Mouse (Mus musculus) hindbrain, postnatal 0 days (tissue): Measurements from ENCODE around the gene Grasp. TPM values are rescaled to one million over a fixed set of nuclear protein-coding genes. Genes with fewer than 3 reads are reported as not detected.

Experiments used
- ATAC-seq: fragments of 200-750 bp; cut with Nextera tagmentation; 2 replicates; pipeline ENCODE4 v1.8.0; 2017; ENCODE audit warnings: mild to moderate bottlenecking, moderate TSS enrichment, moderate library complexity
- DNase-seq: peaks from one replicate; pipeline ENCODE4 v3.0.0-alpha.2; 2015; ENCODE audit warnings: low spot score
- H3K27ac ChIP-seq: fragments of 300-500 bp; sonication (generic); 2 replicates; pipeline ENCODE4 v1.5.1; 2014; ENCODE audit warnings: mild to moderate bottlenecking
- H3K27me3 ChIP-seq: fragments of 300-500 bp; sonication (generic); 2 replicates; pipeline ENCODE4 v1.6.1; 2014; ENCODE audit warnings: low read length, mixed read lengths; ENCODE audit not compliant: insufficient read depth
- H3K36me3 ChIP-seq: fragments of 300-500 bp; sonication (generic); 2 replicates; pipeline ENCODE4 v1.6.1; 2014; ENCODE audit warnings: low read length, mixed read lengths; ENCODE audit not compliant: insufficient read depth
- H3K4me1 ChIP-seq: fragments of 300-500 bp; sonication (generic); 2 replicates; pipeline ENCODE4 v1.6.1; 2014; ENCODE audit warnings: antibody characterized with exemption, low read length, mixed read lengths; ENCODE audit not compliant: insufficient read depth
- H3K4me2 ChIP-seq: fragments of 300-500 bp; sonication (generic); 2 replicates; pipeline ENCODE4 v1.6.1; 2014; ENCODE audit warnings: low read depth, mild to moderate bottlenecking, low read length, moderate library complexity, mixed read lengths
- H3K4me3 ChIP-seq: fragments of 300-500 bp; sonication (generic); 2 replicates; pipeline ENCODE4 v1.5.1; 2014; ENCODE audit warnings: low read length
- H3K9ac ChIP-seq: fragments of 300-500 bp; sonication (generic); replicated peaks from 2 replicates; pipeline ENCODE4 v1.6.1; 2014; ENCODE audit warnings: mild to moderate bottlenecking, low read length, moderate library complexity, mixed read lengths
- H3K9me3 ChIP-seq: fragments of 300-500 bp; sonication (generic); 2 replicates; pipeline ENCODE4 v1.6.1; 2016; ENCODE audit warnings: low read length, mixed read lengths
- CTCF ChIP-seq: IDR thresholded peaks from 2 replicates; pipeline ENCODE4 v1.5.1; 2016; ENCODE audit warnings: antibody characterized with exemption, control low read depth, low read depth
- WGBS: fragments of 180-500 bp; shearing (Covaris S2); extraction: QIAGEN DNeasy Blood & Tissue Kit; methylation state at CpG from one replicate; pipeline ENCODE4 v1.1.7; 2014; 5-methylcytosine and 5-hydroxymethylcytosine counted together
- polyA plus RNA-seq: library from polyadenylated mRNA; unstranded; fragments of >200 nt; fragmentation: Nextera tagmentation; extraction: Ambion mirVana; gene quantifications from 2 replicates; pipeline ENCODE4 v1.2.1, GENCODE M21; 2015
- total RNA-seq: library from RNA; depleted of rRNA; stranded (reverse); fragments of >200 nt; gene quantifications from 2 replicates; pipeline ENCODE4 v1.2.3, GENCODE M21; 2014

Gene Grasp
- total and polyA plus RNA-seq, 2 experiments from 2014 or later: 1.5 to 8.7 TPM

- no peaks in the 10 kb centered on the region for H3K9me3 ChIP-seq
- DNase-seq: peak; percentile 83
- peak; percentile 87 for ATAC-seq
- WGBS: 32% methylated on average over 3 of the region's 3 CpGs
- no peak overlapping the region for H3K4me3 ChIP-seq
- no peak overlapping the region for H3K9ac ChIP-seq
- H3K27me3 ChIP-seq: no peaks in the 10 kb centered on the region
- no peak overlapping the region for H3K4me2 ChIP-seq
- peaks cover 72% of the 10 kb centered on the region for H3K36me3 ChIP-seq
- H3K4me1 ChIP-seq: no peaks in the 10 kb centered on the region
- peak; percentile 96 for TF ChIP-seq CTCF
- H3K27ac ChIP-seq: no peak overlapping the region
Measured at GRCm38 (mm10) chr15:101198218-101198617, 25.8 kb upstream of the Grasp start.

- Histone ChIP-seq H3K27me3 (no peaks in the 10 kb centered on the region), H3K27ac (no peak overlapping the region), H3K4me3 (no peak overlapping the region), H3K9ac (no peak overlapping the region), H3K9me3 (no peaks in the 10 kb centered on the region), H3K36me3 (peaks cover 74% of the 10 kb centered on the region), H3K4me2 (no peak overlapping the region), H3K4me1 (no peaks in the 10 kb centered on the region)
- 87% methylated on average over 14 of the region's 14 CpGs for WGBS
- ATAC-seq: no peak
- peak; percentile 62 for TF ChIP-seq CTCF
- no peak for DNase-seq
Measured at GRCm38 (mm10) chr15:101198850-101199249, 25.1 kb upstream of the Grasp start.

DNA sequence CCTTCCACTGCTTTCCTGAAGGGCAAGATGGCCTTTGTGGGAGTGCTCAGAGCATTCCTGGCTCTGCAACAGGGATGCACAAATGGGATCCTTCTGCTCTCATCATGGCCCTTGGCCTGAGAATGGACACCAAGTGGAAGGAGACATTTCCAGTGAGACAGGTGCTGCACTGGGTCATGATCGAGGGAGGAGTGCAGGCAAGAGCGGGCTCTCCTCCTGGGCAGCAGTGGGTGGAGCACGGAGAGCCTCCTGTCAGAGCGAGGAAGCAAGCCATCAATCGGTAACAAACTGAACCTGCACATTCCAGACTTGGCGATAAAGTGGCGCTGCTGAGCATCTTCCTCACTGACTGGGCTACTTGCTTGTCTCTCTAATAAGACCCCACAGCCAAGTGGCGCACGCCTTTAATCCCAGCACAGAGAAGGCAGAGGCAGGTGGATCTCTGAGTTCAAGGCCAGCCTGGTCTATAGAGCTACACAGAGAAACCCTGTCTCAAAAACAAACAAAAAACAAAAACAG is 23.2 kb upstream of the Grasp start:
- Histone ChIP-seq H3K27ac (no peak overlapping the region), H3K36me3 (peaks cover 66% of the 10 kb centered on the region), H3K4me3 (no peak overlapping the region), H3K27me3 (no peaks in the 10 kb centered on the region), H3K4me1 (no peaks in the 10 kb centered on the region), H3K9ac (no peak overlapping the region), H3K9me3 (no peaks in the 10 kb centered on the region), H3K4me2 (no peak overlapping the region)
- TF ChIP-seq CTCF: no peak
- no peak for ATAC-seq
- no peak for DNase-seq
- 95% methylated on average over 9 of the region's 9 CpGs for WGBS

- no peak overlapping the region for H3K4me3 ChIP-seq
- H3K4me1 ChIP-seq: no peaks in the 10 kb centered on the region
- DNase-seq (no peak), ATAC-seq (no peak)
- no peaks in the 10 kb centered on the region for H3K27me3 ChIP-seq
- H3K27ac ChIP-seq: no peak overlapping the region
- no peak overlapping the region for H3K9ac ChIP-seq
- peaks cover 66% of the 10 kb centered on the region for H3K36me3 ChIP-seq
- TF ChIP-seq CTCF: no peak
- H3K4me2 ChIP-seq: no peak overlapping the region
- no peaks in the 10 kb centered on the region for H3K9me3 ChIP-seq
- 81% methylated on average over 3 of the region's 3 CpGs for WGBS
Measured at GRCm38 (mm10) chr15:101201414-101201813, 22.6 kb upstream of the Grasp start.

GRCm38 (mm10) chr15:101203673-101204072 is 20.3 kb upstream of the Grasp start:
- Histone ChIP-seq H3K27ac (no peak overlapping the region), H3K4me1 (no peaks in the 10 kb centered on the region), H3K9ac (no peak overlapping the region), H3K4me3 (no peak overlapping the region), H3K27me3 (no peaks in the 10 kb centered on the region), H3K36me3 (peaks cover 66% of the 10 kb centered on the region), H3K4me2 (no peak overlapping the region), H3K9me3 (no peaks in the 10 kb centered on the region)
- ATAC-seq (no peak), DNase-seq (no peak)
- WGBS: 86% methylated on average over 4 of the region's 4 CpGs
- TF ChIP-seq CTCF: no peak

- Histone ChIP-seq H3K36me3 (peaks cover 68% of the 10 kb centered on the region), H3K27ac (no peak overlapping the region), H3K4me1 (no peaks in the 10 kb centered on the region), H3K4me3 (no peak overlapping the region), H3K9ac (no peak overlapping the region), H3K27me3 (no peaks in the 10 kb centered on the region), H3K9me3 (no peaks in the 10 kb centered on the region), H3K4me2 (no peak overlapping the region)
- DNase-seq (no peak), ATAC-seq (no peak)
- no peak for TF ChIP-seq CTCF
- 85% methylated on average over 7 of the region's 7 CpGs for WGBS
Measured at GRCm38 (mm10) chr15:101204781-101205180, 19.2 kb upstream of the Grasp start.

DNA sequence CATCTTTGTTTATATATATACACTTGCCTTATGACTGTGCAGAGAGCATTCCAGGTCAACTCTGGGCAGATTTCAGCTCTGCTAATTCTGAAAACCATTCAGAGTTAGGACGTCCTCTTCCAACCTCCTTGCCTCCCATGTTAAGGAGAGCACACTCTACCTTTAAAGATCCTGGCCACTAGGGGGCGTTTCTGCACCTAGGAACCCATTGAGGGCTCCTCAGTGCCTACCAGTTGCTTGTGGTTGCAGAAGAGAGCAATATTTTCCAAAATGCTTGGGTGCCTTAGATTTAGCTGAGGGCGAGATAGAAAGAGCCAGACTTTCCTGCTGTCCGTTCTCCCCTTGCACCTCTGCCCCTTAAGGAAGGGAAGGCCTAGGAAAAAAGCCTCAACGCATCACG is 13.8 kb upstream of the Grasp start:
- no peak overlapping the region for H3K9ac ChIP-seq
- no peaks in the 10 kb centered on the region for H3K4me1 ChIP-seq
- TF ChIP-seq CTCF: peak; percentile 78
- no peak overlapping the region for H3K27ac ChIP-seq
- 68% methylated on average over 6 of the region's 6 CpGs for WGBS
- no peaks in the 10 kb centered on the region for H3K27me3 ChIP-seq
- peaks cover 41% of the 10 kb centered on the region for H3K36me3 ChIP-seq
- no peak overlapping the region for H3K4me2 ChIP-seq
- no peak overlapping the region for H3K4me3 ChIP-seq
- H3K9me3 ChIP-seq: no peaks in the 10 kb centered on the region
- ATAC-seq (no peak), DNase-seq (peak; percentile 80)
